Mouse (Mus musculus) lung, postnatal 0 days (tissue): Measurements from ENCODE around the gene Adgra1.

Experiments
- CTCF ChIP-seq: IDR thresholded peaks from 2 replicates; pipeline ENCODE4 v1.5.1; 2016; ENCODE audit warnings: antibody characterized with exemption, mild to moderate bottlenecking
- EP300 ChIP-seq: IDR thresholded peaks from 2 replicates; pipeline ENCODE4 v1.6.1; 2016; ENCODE audit warnings: antibody characterized with exemption, mild to moderate bottlenecking, control low read depth

GRCm38 (mm10) chr7:139909469-139909868 lies 75.5 kb downstream of the Adgra1 start:
- TF ChIP-seq CTCF (no peak), EP300 (no peak)
